Mouse (Mus musculus): ENCODE data around the gene Vtn.

The Vtn gene

GRCm38 (mm10) chr11:78534516-78534915 is 35.6 kb downstream of the Vtn start:
- no peak for DNase-seq (ENCODE audit: low spot score)

DNA sequence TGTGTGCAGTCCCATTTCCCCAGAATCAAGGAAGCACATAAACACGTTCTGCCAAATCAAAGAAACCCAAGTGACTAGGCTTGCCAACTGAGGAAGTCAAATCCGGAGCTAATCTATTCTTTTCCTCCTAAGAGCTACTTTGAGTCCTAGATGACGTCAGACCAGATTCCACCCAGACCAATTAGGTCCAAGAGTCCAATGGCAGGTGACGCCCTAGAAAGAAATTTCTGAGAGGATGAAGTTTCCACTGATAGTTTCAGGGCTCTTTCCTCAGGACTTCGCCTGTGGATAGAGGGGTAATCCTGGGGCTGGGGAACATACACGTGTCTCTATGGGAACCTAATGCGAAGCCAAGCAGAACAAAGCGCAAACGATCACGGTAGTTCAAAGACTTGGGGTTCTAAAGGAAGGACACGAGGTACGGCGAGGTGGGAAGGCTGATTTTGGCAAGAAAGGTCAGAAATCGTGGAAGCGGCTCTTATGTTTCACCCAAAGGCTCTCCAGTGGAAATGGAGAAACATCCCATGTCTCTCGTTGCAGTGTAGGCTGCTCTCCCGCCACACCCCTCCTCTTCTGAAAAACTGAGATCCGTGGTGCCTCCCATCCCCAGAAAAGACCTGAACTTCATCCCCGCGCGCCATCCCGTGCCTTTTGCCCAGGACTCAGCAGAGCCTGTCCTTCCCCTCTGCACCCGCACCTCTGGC is 36.6 kb downstream of the Vtn start:
- DNase-seq (ENCODE audit: low spot score): no peak

DNA sequence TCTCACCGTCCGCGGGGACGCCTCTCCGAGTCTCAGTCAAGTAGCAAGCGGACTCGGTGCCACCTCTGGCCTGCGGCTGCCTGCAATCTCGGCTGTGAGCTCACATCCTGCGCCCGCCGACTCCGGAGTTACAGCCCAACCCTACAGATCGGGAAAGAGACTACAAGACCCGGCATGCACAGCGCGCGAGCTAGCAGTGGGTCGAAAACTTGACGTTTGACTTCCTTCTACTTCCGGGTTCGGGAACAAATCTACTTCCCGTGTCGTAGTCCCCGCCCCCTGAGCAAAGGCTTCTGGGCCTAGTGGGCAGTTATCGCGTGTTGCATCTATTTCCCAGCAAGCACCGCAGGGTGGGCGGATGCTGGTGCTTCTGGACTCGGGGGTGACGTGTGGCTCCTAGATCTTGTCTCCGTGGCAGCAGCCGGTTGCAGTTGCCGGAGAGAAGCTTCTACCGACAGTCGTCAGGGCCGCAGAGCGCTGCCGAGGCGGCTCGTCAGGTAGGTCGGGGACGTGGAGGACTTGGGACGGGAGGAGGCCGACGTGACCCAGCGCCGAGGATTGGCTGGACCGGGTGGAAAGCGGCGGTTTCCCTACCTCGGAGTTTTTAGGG is 37.3 kb downstream of the Vtn start, which contains the start of the genes Tnfaip1 and Ift20:
TSS of gene Tnfaip1 (minus strand) at position 253 of the 610 bp plus-strand sequence.
TSS of gene Ift20 (plus strand) at position 282 of the 610 bp plus-strand sequence.
- peak; percentile 96 for DNase-seq (ENCODE audit: low spot score)

DNA sequence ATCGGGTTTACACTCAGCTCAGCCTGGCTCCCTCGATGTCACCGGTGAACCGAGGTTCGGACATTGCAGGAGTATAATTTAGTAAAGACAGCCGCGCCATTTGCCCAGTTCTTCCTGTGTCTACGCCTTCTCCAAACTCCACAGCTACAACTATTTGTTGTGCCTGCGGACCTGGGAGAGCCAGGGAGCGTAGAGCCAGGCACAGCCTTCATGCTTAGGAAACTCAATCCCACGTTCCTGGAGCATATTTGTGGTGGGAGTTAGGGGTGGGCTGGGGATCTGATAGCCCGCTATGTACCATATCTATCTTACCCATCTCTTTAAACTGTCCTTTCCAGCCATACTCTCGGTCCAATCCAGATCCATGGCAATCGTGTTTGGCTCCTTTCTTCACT is 37.8 kb downstream of the Vtn start:
- no peak for DNase-seq (ENCODE audit: low spot score)

- no peak for DNase-seq (ENCODE audit: low spot score)
These were observed 41.5 kb downstream of the Vtn start for GRCm38 (mm10) chr11:78540358-78540757.

GRCm38 (mm10) chr11:78544449-78545111 is 45.7 kb downstream of the Vtn start:
- DNase-seq (ENCODE audit: low spot score): no peak

DNA sequence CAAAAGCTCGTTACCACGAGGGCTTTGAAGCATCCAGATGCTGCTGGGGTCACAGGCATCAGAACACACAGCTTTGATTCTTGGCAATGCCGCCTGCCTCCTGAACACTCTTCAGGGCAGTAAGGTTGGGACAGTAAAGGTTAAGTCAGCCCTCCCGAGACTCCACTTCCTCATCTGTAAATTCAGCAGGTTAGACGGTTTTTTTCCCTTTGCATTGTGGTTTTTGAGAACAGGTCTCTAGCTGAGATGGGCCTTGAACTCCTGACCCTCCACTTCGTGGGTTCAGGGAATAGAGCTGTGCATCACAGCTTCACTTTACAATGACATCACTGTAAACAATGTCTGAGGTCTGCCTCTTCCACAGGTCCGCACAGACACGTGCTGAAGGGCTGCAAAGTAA is 46.3 kb downstream of the Vtn start:
- no peak for DNase-seq (ENCODE audit: low spot score)

DNA sequence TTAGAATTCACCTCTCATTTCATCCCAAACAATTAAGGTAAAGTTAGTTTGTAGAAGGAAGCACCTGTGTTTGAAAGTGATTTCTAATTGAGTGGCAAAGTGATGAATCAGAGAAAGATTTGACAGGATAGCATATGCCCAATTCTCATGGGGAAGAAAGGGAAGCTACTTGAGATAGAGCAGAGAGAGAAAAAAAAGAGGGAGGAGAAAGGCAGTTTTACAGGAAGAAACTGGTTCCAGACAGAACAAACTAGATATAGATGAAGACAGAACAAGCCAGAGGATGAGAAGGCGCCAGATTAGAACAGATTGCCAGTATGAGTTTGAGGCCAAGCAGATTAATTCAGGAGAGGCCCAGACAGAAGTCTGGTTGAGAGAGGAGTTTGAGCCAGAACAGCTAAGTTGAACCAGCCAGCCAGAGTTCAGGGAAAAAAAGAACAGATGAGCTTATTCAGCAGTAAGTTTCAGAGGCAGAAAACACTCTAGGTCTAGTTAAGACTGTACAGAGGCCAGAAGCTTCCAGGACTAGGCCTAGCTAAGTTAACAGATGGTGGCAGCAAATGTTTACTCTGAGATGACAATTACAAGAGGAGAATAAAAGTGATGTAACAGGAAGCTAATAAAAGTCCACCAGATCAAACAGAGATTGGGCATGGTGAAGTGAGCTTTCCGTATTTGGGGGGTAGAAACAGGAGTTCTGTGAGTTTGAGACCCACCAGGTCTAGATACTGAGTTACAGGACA is 49.0 kb downstream of the Vtn start:
- DNase-seq (ENCODE audit: low spot score): no peak

- DNase-seq (ENCODE audit: low spot score): no peak
These were observed 50.6 kb downstream of the Vtn start for GRCm38 (mm10) chr11:78549491-78549987.

DNA sequence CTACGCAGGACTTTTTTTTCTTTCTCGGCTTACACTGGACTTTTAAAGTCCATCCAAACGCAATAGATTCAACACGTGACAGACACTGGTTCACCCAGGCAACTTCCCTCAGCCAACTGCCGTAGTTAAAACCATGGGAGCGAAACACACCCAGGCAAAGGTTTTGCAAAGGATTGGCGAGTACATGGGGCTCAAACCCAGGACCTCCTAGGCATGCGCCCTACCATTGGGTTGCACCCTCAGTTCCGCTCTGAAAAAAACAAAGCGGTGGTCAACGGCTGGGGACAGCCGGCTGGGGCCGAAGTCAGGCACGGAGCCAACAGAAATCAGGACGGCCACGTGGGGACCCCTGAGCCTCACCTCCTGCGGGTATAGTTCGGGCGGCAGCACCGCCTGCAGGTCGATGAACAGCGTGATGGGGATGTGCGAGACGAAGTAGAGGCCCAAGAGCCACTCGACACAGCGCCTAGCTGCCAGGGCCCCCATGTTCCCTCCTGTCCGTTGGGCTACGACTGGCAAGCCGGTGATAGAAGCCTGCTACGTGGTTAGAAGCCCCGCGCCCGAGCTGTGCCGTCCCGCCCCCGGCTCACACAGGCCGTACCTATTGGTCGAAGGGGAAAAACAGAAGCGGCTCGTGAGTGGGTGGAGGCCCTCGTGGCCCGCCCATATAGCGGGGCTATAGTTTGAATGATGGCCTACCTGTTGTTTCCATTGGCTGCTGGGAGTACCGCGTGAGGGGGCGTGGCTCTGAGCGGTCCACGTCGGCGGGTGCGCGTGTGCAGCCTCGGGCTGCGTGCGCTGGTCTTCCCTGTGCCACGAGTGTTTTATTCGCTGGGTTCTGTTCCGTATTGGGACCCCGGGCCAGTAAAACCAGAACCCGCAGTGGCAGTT is 51.5 kb downstream of the Vtn start, which contains the start of gene Tmem97:
TSS of gene Tmem97 (minus strand) at position 610 of the 891 bp plus-strand sequence.
- DNase-seq (ENCODE audit: low spot score): peak; percentile 88

DNA sequence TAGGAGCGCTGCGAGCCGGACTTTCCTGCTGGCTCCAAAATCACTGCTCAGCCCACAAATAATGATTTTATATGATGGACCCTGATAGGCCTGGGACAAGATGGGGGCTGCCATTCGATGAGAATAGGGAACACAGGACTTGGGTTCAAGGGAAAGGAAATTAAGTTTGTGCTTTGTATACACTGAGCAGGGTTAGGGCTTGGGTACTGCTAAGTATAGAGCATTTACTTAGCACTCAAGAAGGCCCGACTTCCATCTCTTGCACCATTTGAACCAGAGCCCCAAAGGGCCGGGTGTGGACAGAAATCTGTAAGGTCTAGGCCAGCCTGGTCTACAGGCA is 52.1 kb downstream of the Vtn start:
- no peak for DNase-seq (ENCODE audit: low spot score)

All from layer of hippocampus, adult 9-10 months (tissue).